Mouse (Mus musculus) heart, postnatal 14 days (tissue): Measurements from ENCODE around the gene Dock1. TPM values are rescaled to one million over a fixed set of nuclear protein-coding genes. Genes with fewer than 3 reads are reported as not detected.

Experiments used
- DNase-seq, 2 experiments: peaks; one replicate each; pipeline ENCODE4 v3.0.0; 2021 to 2022
- intact Hi-C: fragments of 180-260 bp; cut with DNase I; formaldehyde crosslinking; loops from one replicate; pipeline ENCODE4 v1.15.1; 2025
- total RNA-seq, 2 experiments: library from RNA; stranded (reverse); gene quantifications; 2 replicates each; pipeline ENCODE4 v1.2.3; 2021

The Dock1 gene
- total RNA-seq, 2 experiments from 2014 or later = 31.5 to 32.8 TPM

DNA sequence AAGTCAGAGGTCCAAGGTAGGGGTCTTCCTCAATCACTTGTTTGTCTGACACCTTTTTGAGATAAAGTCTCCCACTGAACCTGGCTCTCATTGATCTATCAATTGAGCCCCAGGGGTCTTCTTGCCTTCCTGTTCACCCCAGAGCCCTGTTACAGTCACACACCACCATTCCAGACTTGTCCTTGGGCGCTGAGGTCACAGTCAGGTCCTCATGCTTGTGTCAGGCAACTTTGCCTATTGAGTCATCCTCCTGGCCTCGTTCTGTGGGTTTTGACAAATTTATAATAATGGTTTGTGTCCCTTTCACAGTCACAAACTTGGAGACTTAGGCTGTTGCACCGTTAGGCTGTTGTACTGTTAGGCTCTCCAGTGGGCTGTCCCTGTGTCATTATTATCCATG, 77.9 kb downstream of the Dock1 start:
- intact Hi-C loops = no loop called here
- no peak for DNase-seq

DNA sequence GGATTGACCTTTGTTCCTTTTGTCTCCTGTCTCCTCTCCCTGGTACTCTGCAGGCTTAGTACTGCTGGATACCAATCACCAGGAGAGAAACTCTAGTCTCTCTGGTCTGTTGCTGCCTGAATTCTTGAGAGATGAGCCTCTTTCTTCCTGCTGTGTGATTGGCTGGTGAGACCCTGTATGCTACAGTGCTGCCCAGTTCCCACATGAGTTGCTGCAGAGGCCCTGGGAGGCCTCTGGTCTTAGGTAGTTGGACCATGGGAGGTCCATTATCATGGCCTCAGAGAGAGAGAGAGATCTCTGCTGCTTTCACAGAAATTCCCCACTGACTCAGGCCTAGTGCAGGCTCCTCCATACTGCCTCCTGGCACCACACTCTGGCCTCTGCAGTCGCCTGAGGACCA, 79.2 kb downstream of the Dock1 start:
- intact Hi-C loops = no loop called here
- no peak for DNase-seq

DNA sequence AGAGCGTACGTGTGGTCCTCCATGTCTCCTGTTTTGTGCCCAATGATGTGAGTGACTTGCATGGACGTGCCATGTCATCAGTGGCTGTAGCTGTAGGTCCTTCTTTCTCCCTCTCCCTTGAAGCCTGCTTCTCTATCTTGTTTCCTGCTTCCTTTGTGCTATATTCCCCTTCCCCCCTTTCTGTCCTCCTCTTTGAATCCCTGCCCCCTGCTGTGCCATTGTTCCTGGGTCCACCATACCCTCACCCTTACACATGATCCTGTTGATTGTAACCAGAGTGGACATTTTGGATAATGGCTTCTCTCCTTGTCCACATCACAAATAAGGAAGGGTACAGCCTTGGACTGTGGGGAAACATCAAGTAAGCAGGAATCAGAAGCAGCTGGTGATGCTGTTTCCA, 81.0 kb downstream of the Dock1 start:
- intact Hi-C loops = no loop called here

DNA sequence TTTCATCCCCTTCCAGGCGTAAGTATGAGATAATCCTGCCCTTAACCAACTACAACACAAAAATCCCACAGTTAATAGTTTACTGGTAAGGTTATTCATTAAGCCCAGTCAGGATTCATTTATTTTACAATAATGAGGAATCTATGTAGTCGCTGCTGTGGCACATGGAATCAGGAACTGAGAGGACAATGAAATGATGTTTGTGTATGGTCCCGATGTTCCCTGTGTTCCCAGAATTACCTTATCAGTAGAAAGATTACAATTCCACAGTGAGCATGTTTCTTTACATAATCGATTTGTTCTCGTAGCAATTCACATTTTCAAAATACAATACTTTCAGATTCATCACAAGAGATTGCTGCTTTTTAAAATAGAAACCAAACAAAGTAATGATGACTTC, 83.0 kb downstream of the Dock1 start:
- DNase-seq = no peak
- intact Hi-C loops = no loop called here

More for the DNA sequence above, 81.0 kb downstream of the Dock1 start:
- no peak for DNase-seq

DNA sequence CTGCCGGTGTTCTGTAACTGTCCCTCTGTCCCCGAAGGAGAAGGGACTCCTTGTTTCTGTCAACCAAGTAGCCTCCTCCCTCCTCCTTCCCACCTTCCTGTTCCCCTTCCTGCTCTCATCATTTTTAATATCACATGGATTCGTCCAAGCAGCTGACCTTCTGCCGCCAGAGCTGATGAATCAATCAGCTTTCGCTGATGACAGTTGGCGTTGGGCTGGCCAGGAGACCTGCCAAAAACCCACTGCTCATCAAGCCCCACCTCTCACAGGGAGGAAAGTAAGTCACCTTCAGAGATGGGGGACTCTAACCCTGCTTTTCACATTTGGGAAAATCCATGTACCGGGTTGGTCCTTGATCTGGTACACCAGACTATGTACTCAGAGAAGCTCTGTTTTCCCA, 87.2 kb downstream of the Dock1 start:
- intact Hi-C loops = no loop called here
- no peak for DNase-seq

DNA sequence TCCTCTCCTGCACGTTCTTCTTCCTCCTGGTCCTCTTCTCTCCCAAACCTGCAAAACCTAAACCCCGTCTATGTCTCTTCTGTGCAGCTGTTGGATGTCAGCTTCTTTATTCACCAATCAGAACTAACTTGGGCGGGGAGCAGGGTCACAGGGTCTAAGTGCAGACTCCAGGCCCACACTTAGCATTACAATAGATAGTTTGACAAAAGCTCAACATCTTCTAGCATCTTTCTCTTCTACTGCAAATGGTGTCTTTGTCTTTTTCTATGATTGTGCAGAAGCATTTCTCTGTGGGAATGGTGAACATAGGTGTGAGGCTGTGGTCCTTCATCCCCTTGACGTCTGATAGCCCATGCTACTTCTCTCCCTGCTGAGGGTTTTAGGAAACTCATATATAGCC, 91.3 kb downstream of the Dock1 start:
- intact Hi-C loops = no loop called here
- DNase-seq = no peak

DNA sequence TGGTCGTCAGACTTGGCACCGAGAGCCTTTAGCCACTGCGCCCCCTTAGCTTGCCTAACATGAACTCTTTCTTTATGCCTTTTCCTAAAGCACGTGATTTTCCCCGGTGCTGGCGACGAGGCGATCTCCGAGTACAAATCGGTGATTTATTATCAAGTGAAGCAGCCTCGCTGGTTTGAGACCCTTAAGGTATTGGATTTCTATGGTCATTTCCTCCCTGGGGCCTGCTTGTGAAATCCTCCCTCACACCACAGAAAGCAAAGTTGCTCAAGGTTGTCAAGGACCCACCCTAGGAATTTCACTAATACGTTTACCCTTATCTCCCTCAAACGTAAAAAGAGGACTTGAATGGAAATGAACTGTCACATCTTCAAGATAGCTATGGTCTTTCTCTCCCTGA, 94.7 kb downstream of the Dock1 start:
- intact Hi-C loops = no loop called here

DNA sequence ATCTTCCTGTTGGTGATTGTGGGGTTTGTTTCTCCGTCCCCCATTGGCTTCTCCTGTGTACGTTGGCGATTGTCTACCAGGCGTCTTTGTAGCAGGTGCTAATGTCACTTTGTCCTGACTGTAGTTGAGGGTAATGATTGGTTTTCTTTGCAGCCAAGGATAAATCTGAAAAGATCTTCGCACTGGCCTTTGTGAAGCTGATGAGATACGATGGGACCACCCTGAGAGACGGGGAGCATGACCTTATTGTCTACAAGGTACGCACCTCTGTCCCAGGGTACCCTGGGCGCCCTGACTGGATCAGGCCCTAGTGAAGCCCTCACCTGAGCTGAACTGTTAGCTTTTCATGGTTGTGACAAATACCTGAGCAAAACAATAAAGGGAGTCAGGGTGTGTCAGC, 100.9 kb downstream of the Dock1 start:
- intact Hi-C loops = no loop called here

More for the DNA sequence above, 94.7 kb downstream of the Dock1 start:
- DNase-seq = no peak

DNA sequence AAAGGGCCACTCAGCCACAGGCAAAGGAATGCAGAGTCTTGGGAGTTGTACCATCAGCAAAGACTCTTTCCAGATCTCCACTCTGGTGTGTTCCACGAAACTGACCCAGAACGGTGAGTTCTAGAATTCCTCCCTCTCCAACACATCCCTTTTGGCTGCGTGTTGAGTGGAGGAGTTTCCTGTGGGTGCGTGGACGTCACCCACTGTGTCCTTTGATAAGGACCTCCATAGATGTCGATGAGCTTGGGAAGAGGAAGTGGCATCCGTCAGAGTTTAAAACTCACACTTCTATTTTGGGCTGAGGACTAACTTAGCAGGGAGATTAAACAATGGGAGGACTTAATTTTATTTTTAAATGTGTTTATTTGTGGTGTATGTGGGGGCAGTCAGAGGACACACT, 101.9 kb downstream of the Dock1 start:
- DNase-seq = no peak

More for the DNA sequence above, 100.9 kb downstream of the Dock1 start:
- DNase-seq = no peak

DNA sequence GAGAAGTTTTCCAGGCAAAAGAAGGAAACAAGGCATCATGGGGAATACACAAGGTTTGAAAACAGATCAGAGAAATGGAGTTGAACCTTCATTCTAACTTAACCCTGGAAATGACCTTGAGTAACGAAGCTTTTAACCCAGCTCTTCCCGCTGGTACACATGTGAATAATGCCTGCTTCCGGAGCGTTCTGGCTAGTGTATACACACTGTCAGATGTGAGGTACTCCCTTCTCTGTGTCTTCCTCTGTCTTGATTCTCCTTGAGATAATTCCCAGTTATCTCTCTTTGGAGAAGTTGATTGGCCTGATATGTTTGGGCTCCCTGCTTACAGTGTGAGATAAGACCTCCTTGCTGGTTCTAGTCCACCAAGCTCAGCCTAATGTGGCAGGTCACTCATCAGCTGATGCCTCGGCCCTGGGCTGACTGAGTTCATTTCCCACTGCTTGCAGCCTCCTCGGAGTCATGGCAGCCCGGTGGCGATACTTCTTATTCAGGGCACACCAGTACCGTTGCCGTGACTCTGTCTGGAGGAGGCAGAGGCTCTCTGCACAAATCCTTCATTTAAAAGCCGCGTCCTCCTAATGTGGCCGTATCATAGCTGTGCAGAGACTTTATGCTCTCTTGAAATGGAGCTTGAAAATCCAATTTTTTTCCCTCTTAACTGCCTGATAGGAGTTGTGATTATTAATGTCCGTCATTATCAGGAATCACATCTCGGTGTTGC, 102.6 kb downstream of the Dock1 start:
- no peak for DNase-seq
- intact Hi-C loops = no loop called here

More for the DNA sequence above, 101.9 kb downstream of the Dock1 start:
- intact Hi-C loops = no loop called here

DNA sequence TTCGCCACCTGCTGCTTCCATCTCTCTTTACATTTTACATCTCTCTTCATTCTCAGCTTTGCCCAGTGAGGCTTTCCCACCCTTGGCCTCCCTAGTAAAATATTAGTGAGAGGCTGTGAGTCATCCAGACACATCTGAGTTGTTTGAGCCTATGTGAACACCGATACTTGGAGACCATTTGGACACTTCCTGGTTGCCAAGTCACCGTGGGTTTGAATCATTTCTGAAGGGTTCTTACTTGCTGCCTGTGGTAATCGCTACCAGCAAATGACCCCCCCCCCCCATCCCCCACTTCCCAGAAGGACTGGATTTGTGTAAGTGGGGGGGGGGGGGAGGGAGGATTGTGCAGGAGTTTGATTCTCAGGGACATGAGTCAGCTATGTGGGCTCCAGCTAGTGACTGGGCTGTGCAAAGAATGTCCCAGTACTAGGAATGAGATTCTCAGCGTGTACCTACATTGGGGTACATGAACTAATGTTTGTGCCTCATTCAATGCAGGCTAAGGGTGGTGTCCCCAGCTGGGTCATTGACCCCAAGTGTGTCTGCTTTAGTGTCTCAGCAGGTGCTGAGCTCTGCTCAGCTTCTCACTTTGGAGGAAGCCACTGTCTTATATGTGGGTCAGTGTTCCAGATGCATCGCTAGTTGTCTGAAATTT, 103.4 kb downstream of the Dock1 start:
- intact Hi-C loops = no loop called here
- no peak for DNase-seq

DNA sequence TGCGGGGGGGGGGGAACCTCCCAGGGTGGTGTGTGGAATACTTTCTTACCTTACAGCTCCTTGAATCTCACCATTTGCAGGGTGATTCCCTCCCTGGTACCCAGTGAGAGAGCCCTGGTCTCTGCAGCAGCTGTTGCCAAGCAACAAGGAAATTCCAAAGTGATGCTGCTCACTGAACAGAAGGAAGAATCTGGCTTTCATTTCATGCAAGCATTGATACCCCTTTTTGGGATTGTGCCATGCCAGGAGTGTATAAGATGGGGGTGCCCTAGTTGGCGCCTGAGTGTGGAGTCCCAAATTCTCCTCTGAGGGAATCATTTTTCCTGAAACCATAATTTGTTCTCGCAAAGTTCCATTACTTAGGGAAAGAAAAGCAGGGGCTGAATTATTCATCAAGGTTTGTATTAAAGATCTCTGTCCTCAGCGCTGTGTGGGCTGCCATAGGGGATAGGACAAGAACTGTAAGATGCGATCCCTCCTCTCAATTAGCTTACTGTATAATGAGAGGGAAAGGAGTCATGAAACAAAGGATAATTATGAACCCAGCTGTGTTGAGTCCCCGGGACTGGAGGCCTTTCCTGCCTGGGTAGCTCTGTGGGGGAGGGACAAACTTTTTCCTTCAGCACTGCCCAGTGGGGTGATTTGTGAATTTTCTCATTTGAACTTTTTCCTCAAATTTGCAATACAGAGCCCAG, 104.2 kb downstream of the Dock1 start:
- no peak for DNase-seq
- intact Hi-C loops = no loop called here

DNA sequence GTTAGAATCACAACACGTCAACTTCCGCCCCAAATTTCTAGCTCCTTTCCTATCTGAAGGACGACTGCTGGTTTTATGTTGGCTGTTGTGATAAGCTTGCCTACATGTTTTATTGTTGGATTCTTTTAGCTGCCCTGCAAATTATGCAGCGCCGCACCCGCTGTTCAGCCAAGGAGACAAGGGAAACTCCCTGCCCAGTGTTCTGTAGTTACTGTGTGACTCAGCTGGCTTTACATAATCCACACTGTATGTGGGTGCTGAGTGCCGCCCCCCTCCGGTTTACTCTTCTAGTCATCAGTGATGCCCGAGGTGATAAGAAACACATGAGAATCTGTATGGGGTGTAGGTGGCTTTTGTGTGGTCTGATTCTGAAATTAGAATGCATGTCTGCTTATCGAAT, 105.2 kb downstream of the Dock1 start:
- intact Hi-C loops = no loop called here
- DNase-seq = no peak

DNA sequence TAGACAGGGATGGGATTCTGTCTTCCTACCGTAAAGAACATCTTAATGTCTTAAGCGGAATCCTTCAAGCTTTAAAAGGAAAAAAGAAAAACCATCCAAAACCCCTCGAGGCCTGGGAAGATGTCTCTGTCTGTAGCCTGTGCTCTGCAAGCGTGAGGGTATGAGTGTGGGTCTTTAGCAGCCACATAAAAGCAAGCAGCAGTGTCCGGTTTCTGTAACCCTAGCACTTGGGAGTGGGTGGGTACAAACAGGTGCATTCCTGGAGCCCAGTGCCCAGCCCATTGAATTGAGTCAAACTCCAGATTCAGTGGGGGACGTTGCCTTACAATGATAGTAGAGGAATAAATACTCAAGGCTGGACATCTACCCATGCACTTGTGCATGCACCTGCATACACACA, 105.9 kb downstream of the Dock1 start:
- no peak for DNase-seq
- intact Hi-C loops = no loop called here

DNA sequence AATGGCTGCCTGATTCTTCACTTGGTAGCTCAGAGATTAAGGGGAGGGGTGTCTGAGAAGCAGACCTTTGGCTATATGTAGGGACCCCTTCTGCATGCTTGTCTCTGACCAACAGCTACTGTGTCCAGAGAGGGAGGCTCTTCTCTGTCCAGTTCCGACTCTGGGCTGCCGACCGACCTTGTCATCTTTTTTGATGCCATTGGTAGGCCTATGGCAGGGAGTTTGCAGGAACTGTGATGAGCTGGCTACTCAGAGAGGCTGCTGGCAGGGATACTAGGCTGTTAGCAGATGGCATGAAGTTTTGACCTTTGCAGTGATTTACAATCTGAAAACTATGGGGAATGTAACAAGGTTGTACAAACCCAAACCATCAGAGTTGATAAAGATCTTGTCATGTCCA, 109.3 kb downstream of the Dock1 start:
- DNase-seq = no peak

DNA sequence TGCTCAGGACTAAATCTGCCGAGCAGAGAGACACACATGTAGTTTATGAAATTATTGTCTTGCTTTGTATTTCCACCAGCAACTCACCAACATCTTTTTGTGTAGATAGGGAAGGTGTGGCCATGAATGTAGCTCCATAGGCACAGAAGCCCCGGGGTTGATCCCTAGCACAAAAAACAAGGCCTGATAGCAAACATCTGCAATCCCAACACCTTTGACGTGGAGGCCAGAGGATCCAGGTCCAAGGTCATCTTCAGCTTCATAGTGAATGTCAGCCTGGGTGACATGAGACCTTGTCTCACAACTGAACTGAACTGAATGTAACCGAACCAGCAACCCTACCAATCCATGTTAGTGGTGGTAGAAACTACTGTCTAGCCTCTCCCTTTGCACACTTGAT, 116.7 kb downstream of the Dock1 start:
- intact Hi-C loops = no loop called here
- no peak for DNase-seq

More for the DNA sequence above, 109.3 kb downstream of the Dock1 start:
- intact Hi-C loops = no loop called here

DNA sequence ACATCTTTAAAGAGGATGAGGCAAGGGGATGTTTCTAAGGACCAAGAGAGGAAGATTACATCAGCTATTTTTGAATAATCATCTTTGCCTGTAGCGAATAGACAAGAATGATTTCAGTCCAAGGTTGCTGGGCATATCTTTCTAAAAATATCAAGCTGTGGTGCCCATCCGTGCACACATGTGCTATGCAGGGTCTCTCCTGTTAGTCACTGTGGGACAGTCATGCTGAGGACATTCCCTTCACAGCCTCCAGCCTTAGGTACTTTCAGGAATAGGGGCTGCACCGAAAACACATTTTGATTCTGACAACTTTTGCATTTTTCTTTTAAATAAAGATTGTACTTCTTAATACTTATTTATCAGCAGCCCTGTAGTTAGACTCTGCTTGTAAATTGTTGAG, 124.4 kb downstream of the Dock1 start:
- DNase-seq = no peak
- intact Hi-C loops = no loop called here

DNA sequence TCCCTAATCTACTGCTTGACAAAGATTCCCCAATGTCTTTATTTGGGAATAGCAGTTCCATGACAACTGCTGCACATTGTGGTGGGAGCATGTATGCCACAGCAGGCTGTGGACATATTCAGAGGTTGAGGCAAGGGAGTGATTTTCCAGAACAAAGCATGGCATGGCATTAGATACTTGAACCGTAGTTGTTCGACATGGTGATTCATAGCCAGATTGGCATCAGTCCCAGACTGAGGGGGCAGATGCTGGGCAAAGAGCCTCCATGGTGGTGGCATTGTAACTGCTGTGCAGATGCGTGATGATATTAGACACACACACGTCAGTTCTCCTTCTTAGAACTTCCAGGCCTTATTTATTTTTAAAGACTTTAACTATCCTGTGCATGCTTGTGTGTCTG, 129.6 kb downstream of the Dock1 start:
- DNase-seq = peak in 1 of 2 experiments; percentile 6
- intact Hi-C loops = no loop called here

DNA sequence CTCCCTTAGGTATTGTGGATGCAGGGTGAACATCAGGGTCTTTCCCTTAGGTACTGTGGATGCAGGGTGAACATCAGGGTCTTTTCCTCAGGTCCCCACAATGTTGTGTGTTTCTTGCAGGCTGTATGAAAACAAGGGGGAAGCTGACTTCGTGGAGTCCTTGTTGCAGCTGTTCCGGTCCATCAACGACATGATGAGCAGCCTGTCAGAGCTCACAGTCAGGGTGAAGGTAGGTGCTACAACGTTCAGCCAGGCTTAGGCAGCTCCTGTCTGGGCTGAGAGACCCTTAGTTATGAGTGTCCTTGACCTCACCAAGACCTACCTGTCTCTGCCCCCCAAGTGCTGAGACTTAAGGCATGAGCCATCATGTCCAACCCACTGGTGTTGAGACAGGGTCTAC, 134.0 kb downstream of the Dock1 start:
- intact Hi-C loops = no loop called here
- no peak for DNase-seq

DNA sequence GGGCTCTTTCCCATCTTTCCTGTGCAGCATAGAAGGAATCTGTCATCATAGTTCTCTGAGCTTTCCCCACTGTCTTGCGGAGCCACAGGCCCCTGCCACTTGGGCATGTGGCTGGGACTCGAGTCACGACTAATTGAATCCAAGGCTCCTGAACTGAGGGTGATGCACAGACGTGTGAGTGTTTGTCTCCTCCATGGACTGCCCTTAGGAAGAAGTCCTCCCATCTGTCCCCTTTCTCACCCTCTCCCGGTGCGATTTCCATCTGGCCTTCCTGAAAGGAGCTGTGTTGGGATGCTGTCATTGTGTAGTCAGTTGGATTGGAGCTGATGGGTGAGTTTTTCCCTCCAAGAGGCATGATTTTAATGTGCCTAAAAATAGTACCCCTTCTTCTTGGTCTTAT, 136.3 kb downstream of the Dock1 start:
- DNase-seq = no peak
- intact Hi-C loops = no loop called here

DNA sequence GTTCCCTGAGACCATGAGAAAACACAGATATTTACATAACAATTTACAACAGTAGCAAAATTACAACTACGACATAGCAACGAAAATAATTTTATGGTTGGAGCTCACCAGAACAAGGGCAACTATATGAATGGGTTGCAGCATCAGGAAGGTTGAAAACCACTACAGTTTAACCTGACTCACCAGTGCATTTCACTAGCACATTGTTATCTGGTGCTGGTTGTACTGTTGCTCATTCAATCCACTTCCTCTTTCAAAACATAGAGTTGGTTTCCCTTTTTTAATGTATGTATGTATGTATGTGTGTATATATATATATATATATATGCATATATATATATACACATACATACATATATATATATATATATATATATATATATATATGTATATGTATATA, 138.0 kb downstream of the Dock1 start:
- no peak for DNase-seq
- intact Hi-C loops = no loop called here
